Mouse (Mus musculus): ENCODE measurements around the gene Il16. TPM values are rescaled to one million over a fixed set of nuclear protein-coding genes. Genes with fewer than 3 reads are reported as not detected.

Gene Il16
- polyA plus RNA-seq, 1 experiment: 15.7 TPM

DNA sequence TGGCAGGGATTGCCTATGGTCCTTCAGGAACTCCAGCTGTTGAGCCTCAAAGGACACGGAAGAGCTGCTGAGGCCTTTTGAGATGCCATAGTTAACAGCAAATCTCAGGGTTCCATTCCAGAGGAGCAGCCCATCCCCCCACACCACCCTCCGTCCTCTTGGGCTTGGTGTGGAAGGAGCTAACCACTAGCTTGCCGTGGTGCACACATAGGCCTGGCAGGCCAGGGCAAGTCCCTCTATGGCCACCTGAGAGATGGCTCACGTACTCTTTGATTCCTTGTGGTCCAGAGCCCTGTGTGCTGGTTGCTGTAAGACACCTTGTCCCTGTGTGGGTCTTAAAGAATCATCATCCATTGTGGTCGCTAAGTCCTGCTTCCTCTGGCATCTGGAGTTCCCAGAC, 104.9 kb downstream of the Il16 start:
- no peaks in the 10 kb centered on the region; the same call in 1 of the 2 replicates for H3K4me1 ChIP-seq (ENCODE audit: control insufficient read depth, insufficient read depth, low read length)
- no peak overlapping the region for H3K4me3 ChIP-seq (replicated peaks; ENCODE audit: extremely low read depth, low read depth, low read length)
- no peak for TF ChIP-seq POLR2A (IDR thresholded peaks at IDR 0.05; ENCODE audit: borderline replicate concordance, extremely low read depth, low read depth, low read length)
- TF ChIP-seq CTCF (IDR thresholded peaks at IDR 0.05; ENCODE audit: insufficient read depth, low read length): no peak
- WGBS: 87% methylated on average over 5 of the region's 5 CpGs
- no peak for DNase-seq

DNA sequence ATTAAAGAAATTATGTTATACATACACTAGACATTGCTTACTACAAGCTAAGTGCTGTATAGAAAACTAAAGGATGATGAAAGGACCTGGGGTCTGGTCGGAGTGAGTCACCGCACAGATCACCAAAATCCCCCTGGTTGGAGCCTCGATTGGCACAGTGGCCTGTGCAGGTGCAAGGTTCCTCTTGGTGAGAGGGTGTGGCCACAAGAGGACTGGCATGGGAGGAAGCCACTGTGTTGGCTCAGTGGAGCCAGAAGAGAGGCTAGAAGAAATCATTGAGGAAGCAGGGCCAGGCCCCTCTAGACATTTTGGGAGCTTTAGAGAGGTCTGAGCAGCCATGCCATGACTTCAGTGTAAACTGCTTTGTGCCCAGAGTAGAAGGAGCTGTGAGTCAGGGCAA, 106.4 kb downstream of the Il16 start:
- 62% methylated on average over 3 of the region's 3 CpGs for WGBS
- no peak for DNase-seq
- H3K4me3 ChIP-seq (replicated peaks; ENCODE audit: extremely low read depth, low read depth, low read length): no peak overlapping the region
- no peaks in the 10 kb centered on the region for H3K4me1 ChIP-seq (ENCODE audit: control insufficient read depth, insufficient read depth, low read length)
- TF ChIP-seq CTCF (IDR thresholded peaks at IDR 0.05; ENCODE audit: insufficient read depth, low read length) (no peak), POLR2A (IDR thresholded peaks at IDR 0.05; ENCODE audit: borderline replicate concordance, extremely low read depth, low read depth, low read length) (no peak)

DNA sequence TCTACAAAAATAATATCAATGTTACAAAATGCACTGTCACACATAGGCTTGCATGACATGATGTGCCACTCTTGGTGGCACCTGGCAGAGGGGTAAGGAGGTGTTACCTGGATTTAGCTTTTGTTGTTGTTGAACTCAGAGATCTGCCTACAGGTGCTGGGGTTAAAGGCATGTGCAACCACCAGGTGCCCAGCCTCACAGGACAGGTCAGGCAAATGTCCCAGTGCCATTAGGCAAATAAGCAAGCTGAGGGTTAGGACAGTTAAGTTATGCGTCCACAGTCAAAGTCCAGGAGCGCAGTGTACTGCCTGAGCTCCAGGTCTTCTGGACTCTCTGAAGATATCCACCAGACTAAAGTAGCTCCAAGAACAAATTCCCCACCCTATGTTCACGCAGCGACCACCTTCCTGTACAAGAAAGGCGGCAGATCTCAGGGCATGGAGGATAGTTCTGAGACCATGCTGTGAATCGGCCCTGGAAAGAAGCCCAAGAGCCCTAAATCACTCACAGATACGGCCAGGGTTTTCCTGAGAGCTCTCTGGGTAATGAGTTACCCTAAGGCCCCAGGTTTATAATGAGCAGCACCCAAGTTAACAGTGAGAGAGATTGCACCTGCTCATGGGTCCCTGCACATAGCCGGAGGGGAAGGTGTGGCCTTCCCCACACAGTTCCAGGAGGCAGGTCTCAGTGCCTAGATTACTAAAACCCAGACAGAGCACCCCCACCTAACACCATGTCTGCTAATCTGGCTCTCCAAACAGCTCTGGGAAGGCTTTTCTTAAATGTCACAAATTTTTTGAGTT, 107.5 kb downstream of the Il16 start:
- 90% methylated on average over 8 of the region's 8 CpGs for WGBS
- DNase-seq: no peak
- no peak overlapping the region for H3K4me3 ChIP-seq (replicated peaks; ENCODE audit: extremely low read depth, low read depth, low read length)
- TF ChIP-seq CTCF (IDR thresholded peaks at IDR 0.05; ENCODE audit: insufficient read depth, low read length) (no peak), POLR2A (IDR thresholded peaks at IDR 0.05; ENCODE audit: borderline replicate concordance, extremely low read depth, low read depth, low read length) (no peak)
- H3K4me1 ChIP-seq (ENCODE audit: control insufficient read depth, insufficient read depth, low read length): no peaks in the 10 kb centered on the region; the same call in 1 of the 2 replicates

DNA sequence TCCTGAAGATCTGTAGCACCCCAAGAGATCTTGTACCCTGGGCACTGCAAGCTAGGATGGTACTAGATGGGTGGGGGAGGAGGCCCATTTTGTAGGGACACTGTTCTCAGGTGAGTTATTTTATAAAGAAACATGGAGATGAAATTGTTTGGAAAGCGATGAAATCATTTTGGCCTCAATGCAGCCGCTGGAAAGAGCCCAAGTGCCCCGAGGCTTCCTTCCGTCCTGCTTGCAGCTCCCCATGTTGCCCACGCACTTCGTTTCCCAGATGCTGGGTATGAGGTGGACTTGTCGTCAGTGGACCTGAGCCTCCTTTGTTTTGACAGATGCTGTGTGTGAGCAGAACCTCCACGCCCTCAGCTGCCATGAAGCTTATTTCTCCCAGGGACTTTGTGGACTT, 109.1 kb downstream of the Il16 start:
- 90% methylated on average over 8 of the region's 8 CpGs for WGBS
- DNase-seq: no peak
- H3K4me3 ChIP-seq (replicated peaks; ENCODE audit: extremely low read depth, low read depth, low read length): no peak overlapping the region
- TF ChIP-seq CTCF (IDR thresholded peaks at IDR 0.05; ENCODE audit: insufficient read depth, low read length): no peak
- TF ChIP-seq POLR2A (IDR thresholded peaks at IDR 0.05; ENCODE audit: borderline replicate concordance, extremely low read depth, low read depth, low read length): no peak
- peaks cover 6% of the 10 kb centered on the region for H3K4me1 ChIP-seq (ENCODE audit: control insufficient read depth, insufficient read depth, low read length)

DNA sequence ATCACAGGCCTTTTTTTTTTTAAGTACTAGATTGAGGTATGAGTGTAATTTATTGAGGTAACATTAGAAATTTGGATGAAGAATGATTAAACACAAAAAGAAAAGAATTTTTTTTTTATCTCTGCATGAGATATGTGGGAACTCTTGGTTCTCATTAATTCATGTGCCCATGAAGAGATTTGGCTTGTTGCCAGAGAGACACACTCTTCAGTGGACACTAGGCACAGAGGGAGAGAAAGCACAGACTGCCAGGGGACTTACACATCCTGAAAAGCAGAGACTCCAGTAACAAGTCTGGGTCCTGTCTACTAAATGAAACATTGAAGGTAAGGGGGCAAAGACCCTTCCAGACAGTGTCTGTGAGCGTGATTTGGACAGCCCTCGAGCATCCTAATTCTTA, 109.8 kb downstream of the Il16 start:
- TF ChIP-seq CTCF (IDR thresholded peaks at IDR 0.05; ENCODE audit: insufficient read depth, low read length) (no peak), POLR2A (IDR thresholded peaks at IDR 0.05; ENCODE audit: borderline replicate concordance, extremely low read depth, low read depth, low read length) (no peak)
- DNase-seq: no peak
- H3K4me3 ChIP-seq (replicated peaks; ENCODE audit: extremely low read depth, low read depth, low read length): no peak overlapping the region
- H3K4me1 ChIP-seq (ENCODE audit: control insufficient read depth, insufficient read depth, low read length): peaks cover 8% of the 10 kb centered on the region
- WGBS: 85% methylated on average over 2 of the region's 2 CpGs

DNA sequence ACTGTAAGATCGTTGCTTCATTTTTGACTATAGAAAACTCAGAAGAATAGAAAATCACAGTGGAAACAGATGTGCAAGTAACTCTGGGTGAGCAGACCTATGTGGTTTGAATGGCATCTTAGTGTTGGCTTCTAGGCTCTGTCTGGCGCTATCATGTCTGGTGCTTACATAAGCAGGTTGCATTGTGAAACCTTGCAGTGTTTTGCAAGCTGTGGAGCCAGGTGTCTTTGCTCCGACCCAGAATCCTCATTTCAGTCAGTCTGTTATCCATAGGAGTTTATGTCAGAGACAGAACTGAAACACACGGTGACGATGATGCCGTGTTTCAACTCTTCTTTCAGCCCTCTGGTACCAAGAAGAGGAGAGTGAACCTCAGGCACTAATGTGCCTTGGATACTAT, 111.7 kb downstream of the Il16 start:
- no peak for DNase-seq
- Histone ChIP-seq H3K4me1 (ENCODE audit: control insufficient read depth, insufficient read depth, low read length) (peaks cover 8% of the 10 kb centered on the region), H3K4me3 (replicated peaks; ENCODE audit: extremely low read depth, low read depth, low read length) (no peak overlapping the region)
- 76% methylated on average over 6 of the region's 6 CpGs for WGBS
- TF ChIP-seq POLR2A (IDR thresholded peaks at IDR 0.05; ENCODE audit: borderline replicate concordance, extremely low read depth, low read depth, low read length) (no peak), CTCF (IDR thresholded peaks at IDR 0.05; ENCODE audit: insufficient read depth, low read length) (no peak)

DNA sequence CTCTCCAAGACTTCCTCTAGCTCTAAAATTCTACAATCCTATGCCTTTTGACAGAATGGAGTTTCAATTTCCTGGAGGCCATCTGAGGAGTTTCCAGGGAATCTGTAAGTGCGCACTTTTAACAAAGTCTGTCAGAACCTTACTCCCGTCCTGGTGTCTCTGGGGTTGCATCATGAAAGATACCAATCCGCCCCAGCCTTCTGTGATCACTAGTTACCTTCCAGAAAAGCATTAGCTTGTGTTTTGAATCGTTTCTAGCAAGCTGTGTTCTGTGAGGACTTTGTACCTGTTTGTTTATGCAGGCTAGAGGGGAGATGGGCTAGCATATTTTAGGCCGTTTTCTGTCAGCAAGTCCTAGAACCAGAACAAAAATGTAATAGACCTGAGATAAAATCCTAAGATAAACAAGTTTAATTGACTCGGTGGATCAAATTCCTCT, 112.8 kb downstream of the Il16 start:
- peak overlapping the region; percentile 96 for H3K4me3 ChIP-seq (replicated peaks; ENCODE audit: extremely low read depth, low read depth, low read length)
- H3K4me1 ChIP-seq (ENCODE audit: control insufficient read depth, insufficient read depth, low read length): peaks cover 8% of the 10 kb centered on the region
- TF ChIP-seq POLR2A (IDR thresholded peaks at IDR 0.05; ENCODE audit: borderline replicate concordance, extremely low read depth, low read depth, low read length): no peak
- no peak for TF ChIP-seq CTCF (IDR thresholded peaks at IDR 0.05; ENCODE audit: insufficient read depth, low read length)
- 41% methylated on average over 6 of the region's 6 CpGs for WGBS
- DNase-seq: no peak

DNA sequence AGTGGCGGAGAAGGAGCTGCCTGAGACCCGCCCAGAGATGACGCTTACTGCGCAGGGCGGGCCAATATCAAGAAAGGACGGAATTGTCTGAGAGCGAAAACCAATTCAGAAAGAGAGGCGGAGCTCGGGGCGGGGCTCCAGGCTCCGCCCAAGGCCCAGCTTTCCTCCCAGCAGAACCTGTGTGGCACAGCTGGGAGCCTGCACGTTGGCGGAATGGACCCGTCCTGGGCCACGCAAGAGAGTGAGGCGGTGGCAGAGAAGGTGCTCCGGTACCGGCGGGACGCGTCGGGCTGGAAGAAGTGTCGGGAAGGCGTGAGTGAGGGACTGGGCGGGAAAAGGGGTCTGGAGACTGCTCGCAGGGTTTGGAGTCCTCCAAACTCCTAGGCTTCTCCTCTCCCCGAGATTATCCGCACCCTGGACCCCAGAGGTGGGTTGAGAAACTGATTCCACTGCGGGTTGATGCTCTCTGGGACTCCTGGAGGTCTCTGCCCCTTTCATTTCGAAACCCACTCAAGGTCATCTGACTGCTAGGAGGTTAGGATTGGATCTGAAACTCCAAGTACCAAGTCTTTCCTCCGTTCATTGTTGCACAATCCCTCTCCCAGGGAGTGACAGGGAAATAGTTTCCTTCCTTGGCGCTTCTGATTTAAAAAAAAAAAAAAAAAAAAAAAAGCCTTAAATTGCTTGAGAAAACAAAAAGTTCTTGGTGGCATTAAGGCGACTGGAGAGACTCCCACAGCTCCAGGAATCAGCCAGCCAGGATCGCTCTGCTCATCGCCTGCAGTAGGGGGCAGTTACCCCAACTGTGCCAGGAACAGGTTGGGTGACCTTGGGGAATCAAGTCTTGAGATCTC, 113.5 kb downstream of the Il16 start, which contains the start of gene Stard5:
Stard5 (plus strand) TSS at position 132 of the 854 bp plus-strand sequence.
- Histone ChIP-seq H3K4me1 (ENCODE audit: control insufficient read depth, insufficient read depth, low read length) (peaks cover 8% of the 10 kb centered on the region), H3K4me3 (replicated peaks; ENCODE audit: extremely low read depth, low read depth, low read length) (peak within 1 kb of the TSS; percentile 96)
- TF ChIP-seq CTCF (IDR thresholded peaks at IDR 0.05; ENCODE audit: insufficient read depth, low read length) (peak; percentile 5; the same call in 1 of the 2 replicates), POLR2A (IDR thresholded peaks at IDR 0.05; ENCODE audit: borderline replicate concordance, extremely low read depth, low read depth, low read length) (peak; percentile 92)
- under 1% methylated on average over 35 of the region's 35 CpGs for WGBS
- DNase-seq: peak; percentile 93

DNA sequence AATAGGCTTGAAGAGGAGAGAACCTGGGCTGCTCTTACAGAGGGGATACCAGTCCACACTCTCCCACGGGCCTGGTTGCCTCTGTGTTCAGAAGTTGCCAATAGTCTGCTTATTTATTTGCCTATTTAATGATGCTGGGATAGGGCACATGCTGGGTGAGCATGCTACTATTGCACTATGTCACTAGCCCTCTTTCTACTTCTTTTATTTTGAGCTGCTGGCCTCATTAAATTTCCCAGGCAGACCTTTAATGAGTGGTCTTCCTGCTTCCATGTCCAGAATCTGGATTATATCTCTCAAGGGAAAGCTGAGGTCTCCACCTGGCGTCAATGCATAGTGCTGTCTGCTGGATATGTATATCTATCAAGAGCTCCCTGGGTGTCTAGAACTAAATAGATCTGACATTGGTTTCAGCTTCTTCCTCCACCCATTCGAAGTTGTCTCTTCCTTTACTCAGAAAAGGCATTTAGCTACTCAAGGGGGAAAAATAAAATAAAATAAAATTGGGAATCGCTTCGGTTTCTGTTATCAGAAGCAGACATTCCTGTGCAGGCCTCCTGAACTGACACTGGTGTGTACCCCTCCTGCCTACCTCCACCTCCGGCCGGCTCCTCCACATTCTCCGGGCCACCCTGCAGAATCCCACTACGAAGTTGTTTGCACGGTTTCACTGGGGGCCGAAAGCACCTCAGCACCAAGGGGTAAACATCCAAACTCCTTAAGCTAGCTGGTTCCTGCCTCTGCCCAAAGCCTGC, 114.3 kb downstream of the Il16 start:
- H3K4me1 ChIP-seq (ENCODE audit: control insufficient read depth, insufficient read depth, low read length): peaks cover 8% of the 10 kb centered on the region
- TF ChIP-seq CTCF (IDR thresholded peaks at IDR 0.05; ENCODE audit: insufficient read depth, low read length) (no peak), POLR2A (IDR thresholded peaks at IDR 0.05; ENCODE audit: borderline replicate concordance, extremely low read depth, low read depth, low read length) (no peak)
- DNase-seq: no peak
- H3K4me3 ChIP-seq (replicated peaks; ENCODE audit: extremely low read depth, low read depth, low read length): peak overlapping the region; percentile 69
- WGBS: 9% methylated on average over 11 of the region's 11 CpGs

Measured in lung, adult 2 months (tissue).